Mouse (Mus musculus) Muller cell, postnatal 12 days (primary cell): Measurements from ENCODE around the gene Fez1.
A peak's percentile ranks its signal among the peaks of the same experiment; 100 is the strongest.

ENCODE experiments used
- DNase-seq: peaks from one replicate; pipeline ENCODE4 v3.0.0-alpha.2; 2015; ENCODE audit errors: inconsistent ontology term

Gene Fez1

DNA sequence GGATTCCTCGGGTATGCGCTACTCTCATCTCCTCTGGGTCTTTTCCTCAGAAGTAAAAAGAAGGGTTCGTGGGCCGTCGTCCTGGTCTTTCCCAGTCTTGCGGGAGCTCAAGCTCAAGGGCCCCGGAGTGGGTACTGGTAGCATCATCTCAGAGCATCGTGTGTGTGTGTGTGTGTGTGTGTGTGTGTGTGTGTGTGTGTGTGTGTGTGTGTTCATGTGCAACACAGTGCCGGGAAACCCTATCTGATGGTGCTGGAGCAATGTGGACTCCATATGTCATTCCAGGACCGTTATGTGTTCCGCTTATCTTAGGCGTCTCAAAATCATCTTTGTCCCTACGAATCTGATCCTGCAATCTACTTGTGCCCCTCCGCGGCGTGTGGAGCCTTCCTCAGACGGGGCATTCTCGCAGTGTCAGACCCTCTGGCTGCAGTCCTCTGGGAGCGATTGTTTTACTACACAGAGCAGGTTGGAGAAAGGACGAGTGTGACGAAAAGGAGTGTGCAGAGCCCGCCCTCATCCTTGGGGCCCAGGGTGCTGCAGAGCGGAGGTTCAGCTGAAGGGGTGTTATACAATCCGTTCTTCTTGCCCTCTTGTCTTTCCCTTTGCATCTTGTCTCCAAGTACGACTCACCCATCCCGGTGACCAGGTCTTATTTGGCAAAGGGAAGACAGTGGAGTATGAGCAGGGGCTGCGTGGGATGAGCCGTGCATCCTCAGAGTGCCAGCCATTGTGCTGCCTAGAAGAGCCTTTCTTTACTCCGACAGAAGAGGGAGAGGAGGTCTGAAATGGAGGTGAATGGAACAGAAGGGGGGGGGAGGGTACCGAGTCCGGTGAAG lies 11.6 kb downstream of the Fez1 start:
- DNase-seq, result peak; percentile 67

DNA sequence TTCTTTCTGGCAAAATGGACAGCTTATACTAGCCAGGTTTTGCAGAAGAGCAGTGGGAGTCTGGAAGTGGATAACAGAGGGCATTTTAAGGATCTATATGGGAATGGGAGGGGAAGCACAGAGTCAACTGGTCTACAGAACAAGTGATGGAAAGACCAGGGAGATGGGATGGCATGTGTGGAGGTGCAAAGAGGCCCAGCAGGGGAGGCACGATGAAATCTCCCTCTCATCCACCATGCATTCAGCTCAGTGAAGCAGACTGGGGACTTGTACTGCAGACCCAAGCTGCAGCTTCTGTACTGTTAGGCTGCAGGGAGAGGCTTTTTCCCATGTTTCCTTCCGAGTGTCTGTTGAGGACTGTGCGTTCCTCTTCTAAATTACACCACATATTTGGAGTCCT lies 12.2 kb downstream of the Fez1 start:
- DNase-seq, result no peak

DNA sequence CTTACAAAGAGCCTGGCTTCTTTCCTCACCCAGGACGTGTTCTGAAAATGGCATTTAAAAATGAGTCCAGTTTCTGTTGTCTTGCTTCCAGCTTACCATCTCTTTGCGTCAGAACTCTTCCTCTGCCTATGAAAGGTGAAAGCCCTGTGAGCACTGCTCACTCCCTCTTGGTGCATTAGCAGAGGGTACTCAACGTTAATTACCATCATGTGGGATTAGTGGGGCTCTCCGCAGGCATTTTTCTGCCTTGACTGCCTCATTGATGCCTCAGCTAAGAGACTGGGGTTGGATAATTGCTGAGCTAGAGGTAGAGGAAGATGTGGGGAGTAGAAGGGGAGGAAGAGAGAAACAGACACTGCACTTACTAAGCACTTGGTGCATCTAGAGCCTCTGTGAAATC lies 24.7 kb downstream of the Fez1 start:
- DNase-seq, result peak; percentile 45

DNA sequence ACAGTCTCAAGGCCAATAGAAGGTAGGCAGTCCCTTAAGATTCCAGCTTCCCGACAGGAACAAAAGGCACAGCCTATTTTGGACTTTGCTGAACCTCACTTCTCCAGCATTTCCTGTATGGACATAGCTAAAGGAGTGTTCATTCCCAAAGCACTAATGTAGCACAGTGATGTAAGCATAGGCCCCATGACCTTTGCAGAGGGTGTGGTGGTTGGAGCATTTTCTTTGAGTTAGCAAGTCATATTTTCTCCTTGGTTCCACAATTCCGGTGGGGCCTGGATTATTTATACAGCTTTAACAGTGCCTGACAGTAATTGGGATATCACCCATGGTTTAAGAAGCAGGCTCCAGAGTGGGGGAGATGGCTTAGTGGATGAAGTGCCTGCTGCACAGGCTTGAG lies 27.0 kb downstream of the Fez1 start:
- peak; percentile 18 for DNase-seq

DNA sequence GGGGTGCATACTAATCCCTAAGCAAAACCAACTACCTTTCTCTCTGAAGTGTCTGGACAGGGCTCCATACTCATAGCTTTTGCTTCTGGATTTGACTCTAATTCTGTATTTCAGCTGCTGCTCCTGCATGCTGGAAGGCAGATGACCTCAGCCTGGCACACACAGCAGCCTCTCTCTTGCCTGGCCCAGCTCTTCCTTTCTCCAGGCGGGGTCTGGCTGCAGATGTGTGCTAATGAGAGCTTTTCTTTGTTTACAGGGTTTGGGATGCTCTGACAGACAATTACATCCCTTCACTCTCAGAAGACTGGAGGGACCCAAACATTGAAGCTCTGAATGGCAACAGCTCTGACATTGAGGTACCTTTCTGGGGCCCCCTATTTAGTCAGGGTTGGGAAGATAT lies 28.4 kb downstream of the Fez1 start:
- peak; percentile 35 for DNase-seq

DNA sequence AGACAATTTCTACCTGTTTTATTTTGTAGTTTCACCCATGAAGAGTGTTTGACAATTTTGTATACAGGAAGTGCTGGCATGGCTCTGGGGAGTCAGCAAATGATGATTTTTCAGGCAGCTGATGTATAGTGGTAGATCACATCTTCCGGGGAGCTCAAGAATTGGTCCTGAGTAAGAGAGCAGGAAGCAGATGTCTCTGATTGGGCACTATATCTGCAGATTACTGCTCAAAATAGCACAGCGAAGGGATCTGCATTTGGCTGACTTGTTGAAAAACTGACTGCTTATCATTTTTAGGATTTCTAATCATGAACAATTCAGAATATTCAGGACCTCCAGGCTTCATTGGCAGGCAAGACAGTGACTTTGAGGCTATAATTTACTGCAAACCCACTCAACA lies 30.5 kb downstream of the Fez1 start:
- DNase-seq, result no peak

DNA sequence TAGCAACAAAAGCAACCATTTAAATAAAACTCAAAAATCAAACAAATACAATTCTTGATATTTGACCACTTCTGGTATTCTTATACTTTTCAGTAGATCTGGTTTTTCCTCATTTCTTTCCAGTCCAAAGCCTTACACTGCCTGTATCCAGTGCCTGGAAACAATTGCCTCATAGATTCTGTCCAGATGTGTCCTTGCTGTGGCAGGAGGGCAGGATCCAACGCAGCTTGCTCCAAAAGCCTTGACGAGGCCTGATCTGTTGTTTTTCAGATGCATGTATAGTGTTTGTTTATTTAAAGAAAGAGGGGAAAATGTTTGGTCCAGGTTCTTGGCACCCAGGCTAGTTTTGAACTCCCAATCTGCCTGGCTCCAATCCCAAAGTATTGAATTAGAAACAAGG lies 34.7 kb downstream of the Fez1 start:
- DNase-seq, result no peak

DNA sequence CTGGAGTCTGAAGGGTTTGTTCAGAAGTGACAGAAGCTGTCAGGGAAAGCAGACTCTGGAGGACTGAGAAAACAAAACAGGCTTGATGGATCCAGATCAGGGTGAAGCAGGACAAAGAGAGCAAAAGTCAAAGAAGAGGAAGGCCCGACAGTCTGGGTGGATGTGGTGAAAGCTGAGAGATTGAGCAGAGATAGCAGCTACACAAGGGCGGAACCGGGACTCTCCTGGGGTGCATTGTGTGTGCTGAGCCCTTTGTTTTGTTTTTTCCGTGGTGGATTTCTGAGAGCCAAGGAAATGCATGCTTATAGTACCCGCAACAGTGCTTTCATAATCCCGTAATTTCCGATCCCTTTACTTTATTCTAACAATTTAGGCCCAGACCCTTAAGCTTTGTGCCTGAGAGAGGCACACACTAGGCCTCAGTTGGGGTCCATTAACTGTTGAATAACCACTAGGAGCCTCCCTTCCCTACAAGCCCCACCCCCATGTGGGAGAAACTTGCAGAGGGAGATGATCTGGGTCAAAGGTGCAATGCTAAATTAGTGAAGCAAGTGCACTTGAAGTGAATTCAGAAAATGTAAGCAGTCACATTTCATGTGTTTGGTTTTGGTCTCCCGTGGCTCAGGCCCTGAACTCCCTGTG lies 35.9 kb downstream of the Fez1 start:
- DNase-seq, result peak; percentile 12

DNA sequence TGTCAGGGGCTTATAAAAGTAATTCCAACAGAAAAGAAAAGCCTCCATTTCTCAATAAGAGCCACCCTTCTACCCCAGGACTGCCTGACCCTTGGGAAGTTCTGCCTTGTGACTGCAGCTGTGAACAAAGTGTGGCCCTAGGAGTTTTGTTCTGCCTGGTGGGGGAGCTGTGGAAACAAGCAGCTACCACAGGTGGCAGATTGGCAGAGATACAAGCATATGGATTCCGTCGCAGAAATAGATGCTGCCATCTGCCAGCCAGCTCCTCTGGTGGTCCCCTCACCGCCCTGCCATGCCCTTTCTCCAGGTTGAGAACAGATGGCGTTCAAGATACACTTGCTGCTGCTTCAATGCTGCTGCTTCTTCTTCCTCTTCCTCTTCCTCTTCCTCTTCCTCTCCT lies 37.0 kb downstream of the Fez1 start:
- no peak for DNase-seq

DNA sequence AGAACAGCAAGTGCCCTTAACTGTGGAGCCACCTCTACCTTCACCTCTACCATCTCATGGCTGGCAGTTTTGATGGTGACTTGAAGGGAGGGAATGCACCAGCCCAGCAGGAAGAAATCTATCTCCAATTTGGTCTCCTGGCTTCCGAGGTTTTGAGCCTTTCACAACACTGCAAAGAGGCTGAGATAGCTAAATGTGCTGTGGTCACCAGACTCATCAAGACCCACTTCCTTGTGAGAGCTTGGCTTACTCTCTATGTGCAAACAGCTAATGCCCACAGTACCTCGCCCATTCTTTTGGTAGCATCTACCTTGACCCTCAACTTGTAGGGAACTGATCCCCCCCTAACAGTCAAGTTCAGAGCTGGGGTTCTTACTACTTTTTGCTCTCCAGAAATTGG lies 40.9 kb downstream of the Fez1 start:
- DNase-seq, result no peak

DNA sequence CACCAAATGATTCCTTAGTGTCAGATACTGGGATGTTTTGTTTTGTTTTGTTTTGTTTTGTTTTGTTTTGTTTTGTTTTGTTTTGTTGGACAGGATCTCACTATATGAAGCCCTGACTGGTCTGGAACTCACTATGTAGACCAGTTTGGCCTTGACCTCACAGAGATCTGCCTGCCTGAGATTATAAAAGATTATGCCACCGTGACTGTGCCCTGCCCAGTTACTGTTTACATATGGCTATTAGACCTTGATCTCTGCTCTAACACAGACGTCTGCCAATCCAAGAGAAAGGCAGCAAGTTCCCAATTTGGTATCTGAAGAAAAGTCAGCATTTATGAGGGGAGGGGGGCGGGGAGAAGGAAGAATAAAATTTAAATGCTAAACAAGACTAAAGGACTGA lies 42.0 kb downstream of the Fez1 start:
- no peak for DNase-seq

DNA sequence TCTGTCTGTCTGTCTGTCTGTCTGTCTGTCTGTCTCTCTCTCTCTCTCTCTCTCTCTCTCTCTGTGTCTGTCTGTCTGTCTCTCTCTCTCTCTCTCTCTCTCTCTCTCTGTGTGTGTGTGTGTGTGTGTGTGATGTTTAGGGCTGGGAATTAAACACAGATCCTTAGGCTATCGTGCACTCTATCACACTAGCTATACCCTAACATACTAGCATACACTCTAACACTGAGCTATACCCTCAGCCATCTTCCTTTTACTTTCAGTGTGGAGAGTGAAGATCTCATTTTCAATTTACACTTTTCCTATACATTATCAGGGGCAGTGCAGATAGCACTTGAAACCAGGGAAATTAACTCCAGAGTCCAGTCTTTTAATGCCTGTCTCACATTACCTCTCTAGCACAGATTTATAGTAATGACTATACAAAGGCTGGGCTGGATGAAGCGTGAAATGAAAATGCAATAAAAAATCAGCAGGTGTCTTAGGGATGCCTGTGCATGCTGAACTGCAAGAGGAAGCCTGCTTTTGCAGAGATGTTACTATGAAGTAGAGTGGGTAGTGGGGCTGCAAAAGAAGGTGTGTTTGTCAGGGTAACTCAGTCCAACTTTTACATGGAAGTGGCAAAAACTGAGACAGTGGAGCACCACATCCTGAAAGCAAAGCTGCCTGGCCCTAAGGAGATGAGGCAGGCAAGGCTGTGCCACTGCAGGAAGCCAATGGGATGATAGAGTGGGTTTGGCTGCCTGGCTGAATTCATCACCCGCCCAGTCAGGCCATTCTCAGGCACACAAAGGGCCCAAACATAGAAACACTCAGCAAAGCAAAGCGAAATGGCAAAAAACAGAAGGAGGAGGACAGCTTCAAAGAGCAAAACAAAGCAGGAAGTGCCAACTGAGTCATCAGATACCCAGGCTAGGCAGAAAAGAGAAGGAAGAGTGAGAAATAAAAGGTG lies 43.5 kb downstream of the Fez1 start:
- peak; percentile 79 for DNase-seq

DNA sequence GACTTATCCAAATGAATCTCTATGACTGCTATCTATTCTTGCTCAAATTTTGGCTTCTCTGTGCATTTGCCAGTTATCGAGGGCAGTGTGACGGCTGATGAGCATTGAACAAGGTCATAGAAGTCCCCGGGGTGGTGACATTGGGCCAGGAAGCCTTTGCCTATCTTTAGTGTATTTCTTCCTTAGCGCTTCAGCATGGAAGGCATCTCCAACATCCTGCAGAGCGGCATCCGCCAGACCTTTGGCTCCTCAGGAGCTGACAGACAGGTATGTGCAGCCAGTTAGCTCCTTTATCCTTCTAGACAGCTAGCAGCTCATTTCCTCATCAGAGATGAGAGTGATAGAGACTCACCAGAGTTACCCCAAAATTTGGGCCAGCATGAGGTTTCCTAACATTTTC lies 47.0 kb downstream of the Fez1 start:
- DNase-seq, result no peak

DNA sequence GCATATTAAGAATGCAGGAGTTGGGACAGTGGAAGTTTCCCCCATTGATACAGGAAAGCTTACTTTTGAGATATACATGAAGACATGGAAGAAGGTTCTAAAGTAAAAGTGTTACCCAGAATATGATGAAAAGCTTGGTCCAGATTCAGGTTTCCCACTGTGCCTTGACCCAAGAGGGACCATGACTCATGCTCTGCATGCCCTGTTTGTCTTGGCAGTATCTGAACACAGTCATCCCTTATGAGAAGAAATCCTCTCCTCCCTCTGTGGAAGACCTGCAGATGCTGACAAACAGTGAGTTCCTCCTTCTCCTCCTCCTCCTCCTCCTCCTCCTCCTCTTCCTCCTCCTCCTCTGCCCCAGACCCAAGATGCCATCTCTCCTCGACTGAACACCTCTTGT lies 48.6 kb downstream of the Fez1 start:
- DNase-seq, result peak; percentile 75

DNA sequence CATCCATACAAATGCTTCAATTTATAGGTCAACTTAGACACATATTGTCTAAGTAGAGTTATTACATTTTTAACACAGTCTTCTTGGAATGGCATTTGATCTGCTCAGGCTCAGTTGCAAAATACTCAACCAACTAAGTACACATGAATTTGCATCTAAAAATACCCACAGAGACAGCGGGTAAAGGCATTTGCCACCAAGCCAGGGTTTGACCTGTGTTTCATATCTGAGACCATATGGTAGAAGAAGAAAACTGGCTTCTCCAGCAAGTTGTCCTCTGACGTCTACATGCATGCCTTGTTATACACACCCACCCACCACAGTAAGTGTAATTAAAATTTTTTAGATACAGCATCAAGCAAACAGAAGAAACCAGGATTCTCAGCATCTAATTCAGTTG lies 52.1 kb downstream of the Fez1 start:
- no peak for DNase-seq

DNA sequence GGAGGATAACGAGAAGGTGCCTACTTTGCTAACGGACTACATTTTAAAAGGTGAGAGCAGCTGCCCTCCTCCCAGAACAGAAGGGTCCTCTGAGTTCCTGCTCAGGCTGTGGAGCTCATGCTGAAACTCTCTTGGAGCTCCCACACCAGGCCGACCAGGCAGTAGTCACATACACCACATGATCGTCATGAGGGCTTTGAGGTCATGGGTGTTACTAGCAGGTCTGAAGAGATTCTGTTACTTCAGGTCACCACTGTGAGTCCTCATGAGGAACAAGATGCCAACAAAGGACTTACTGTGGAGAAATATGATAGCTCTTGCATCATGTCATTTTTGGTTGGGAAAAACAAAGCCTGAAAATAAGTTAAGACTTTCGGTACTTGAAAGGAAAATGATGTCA lies 54.6 kb downstream of the Fez1 start:
- DNase-seq, result no peak

DNA sequence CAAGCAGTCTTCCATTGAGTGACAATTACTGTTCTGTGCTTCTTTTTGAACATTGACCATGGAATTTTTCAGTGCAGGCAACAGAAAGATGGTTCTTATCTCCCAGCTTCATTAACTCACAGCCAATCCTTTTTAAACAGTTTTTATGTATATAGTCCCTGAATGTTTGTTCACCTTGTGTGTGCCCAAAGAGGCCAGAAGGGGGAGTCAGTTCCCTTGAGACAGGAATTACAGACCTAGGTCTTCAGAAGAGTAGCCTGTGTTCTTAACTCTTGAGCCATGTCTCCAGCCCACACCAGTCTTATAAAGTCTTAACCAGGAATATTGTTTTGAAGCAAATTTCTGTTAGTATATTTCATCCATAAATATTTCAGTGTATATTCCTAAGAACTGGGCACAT lies 55.1 kb downstream of the Fez1 start:
- no peak for DNase-seq

DNA sequence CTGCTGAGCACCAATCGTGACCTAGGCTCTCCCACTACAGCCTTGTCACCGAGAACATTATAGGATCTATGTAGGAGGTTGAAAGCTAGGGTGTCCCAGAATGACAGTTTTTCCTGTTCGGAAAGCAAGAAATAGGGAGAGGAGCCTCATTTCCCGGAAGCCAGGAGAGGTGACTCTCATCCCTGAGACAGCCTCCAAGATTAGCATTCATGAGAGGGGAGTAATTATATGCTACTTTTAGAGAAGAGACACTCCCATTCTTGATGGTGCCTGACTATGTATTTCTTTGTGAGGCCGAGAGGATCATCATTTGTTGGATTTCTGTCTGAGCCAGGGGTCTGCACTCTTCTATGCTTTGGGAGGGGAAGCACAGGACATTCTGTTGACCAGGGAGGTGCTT lies 60.0 kb downstream of the Fez1 start:
- DNase-seq, result no peak

DNA sequence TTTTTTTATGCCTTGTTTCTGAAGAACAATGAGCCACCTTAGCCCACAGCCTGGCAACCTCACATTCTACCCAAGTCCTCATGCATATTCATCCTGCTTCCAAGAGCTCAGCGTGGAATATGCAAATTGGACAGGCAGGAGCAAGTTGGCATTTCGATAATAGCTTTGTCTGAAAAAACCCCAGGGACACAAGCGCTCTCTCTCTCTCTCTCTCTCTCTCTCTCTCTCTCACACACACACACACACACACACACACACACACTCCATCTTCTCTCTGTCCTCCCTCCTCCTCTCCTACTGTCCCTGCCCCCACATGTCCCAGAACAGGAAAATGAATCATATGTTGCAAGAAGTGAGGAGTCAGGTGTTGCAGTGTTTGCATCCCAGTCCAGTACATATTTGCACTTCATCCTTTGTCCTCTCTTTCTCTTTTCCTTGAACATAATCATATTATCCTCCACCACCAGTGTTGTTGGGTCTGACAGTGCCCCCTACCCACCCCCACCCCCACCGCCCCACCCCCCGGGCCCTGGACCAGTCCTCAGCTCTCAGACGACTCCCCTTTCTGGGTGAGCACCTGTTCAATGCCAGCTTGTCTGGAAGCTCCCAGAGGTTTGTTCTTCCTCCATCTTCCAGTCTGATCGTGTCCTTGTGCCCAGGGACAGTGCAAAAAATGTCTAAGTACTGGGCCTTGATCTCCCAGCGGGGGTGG lies 60.5 kb downstream of the Fez1 start:
- DNase-seq, result peak; percentile 31

DNA sequence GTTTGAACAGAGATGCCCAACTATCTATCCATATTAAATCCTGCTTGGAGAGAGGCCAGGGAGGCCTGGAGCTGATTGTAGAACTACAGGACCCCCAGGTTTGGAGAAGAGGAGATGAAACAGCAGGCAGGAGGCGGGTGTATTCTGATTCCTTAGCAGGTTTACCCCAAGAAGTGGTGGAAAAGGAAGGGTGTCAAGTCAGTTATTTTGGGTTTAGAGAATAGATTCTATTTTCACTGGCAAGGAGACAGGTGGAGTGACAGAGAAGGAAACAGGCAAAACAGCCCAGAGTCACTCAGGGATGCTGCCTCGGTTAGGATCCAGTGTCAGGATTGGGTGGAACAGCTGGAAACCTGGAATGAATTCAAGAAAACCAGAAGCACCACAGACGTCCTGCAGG lies 61.9 kb downstream of the Fez1 start:
- DNase-seq, result no peak

DNA sequence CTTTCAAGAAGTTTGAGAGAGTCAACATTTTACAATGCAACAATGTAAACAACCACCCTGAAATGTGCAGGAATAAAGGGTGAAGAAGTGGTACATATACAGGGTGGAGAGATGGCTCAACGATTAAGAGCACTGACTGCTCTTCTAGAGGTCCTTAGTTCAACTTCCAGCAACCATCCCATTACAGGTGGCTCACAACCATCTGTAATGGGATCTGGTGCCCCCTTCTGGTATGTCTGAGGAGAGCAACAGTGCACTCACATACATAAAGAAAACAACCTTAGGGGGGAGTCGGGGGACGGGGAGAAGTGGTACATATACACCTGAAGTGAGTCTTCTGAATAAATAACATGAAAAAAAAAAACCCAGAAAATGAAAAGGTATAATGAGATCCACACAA lies 63.6 kb downstream of the Fez1 start:
- no peak for DNase-seq

DNA sequence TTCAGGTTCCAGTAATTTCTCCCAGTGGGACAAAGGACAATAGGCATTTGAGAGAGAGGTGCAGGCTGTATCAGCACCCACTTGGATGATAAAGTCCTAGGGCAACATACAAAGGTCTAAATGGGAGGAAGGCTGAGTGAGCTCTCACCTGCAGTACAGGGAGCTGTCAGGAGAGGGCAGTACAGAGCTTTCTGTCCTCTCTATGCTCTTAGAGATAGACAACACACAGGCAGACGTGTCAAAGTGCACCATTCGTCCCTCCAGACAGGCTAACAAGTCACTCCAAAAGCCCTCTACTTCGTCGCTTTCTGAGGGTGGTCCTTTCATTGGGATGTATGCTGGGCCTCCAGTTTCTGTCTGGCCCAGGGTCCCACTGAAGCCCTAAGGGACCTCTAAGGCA lies 68.9 kb downstream of the Fez1 start:
- DNase-seq, result peak; percentile 9
